Mouse (Mus musculus): ENCODE measurements at regions not wholly inside any gene's neighbourhood (a gene's known extent, or its start where the extent isn't known, plus 50 kb on each side); places are given as distances from the start of the nearest gene placed in this dataset.

DNA sequence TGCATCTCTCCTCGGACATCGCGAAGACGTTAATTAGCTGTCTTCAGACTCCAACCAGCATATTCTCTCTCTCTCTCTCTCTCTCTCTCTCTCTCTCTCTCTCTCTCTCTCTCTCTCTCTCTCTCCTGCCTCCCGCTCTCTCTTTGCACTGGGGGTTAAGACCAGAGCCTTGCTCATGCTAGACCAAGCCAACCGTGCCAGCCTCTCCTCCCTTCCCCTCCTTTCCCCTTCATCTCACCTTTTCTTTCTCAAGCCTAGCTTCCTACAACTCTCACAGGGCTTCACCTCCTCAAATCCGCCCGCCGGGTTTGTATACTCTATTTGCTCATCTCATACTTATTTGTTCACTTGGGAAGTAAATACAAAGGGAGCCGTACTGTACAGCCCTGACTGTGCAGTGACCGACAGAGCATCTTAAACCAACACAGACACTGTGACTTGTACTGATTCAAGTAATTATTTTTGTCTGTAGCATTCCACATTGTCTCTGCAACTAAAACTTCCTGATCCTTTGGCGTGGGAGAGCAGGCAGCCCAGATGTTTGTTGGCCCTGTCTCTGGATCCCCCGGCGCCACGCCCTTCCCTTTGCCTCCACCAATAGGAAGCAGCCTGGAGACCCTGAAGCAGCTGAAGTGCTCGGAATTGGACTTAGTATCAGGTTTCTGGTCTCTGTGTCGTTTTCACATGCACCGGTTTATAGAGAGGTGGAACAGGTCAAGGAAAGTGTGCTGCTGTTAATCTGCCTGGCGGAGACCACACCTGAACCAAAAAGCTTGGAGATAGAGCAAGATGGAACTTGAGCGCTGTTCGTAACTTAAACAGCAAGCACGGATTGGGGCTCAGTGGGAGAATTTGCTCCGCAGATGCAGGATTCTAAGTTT is 145.1 kb downstream of the Sox2 start:
- no peak for TF ChIP-seq CTCF (IDR thresholded peaks at IDR 0.05; ENCODE audit: low read depth)
- no peak for TF ChIP-seq EP300 (IDR thresholded peaks at IDR 0.05; ENCODE audit: low read depth)
- 28% methylated on average over 23 of the region's 23 CpGs for WGBS (ENCODE audit: insufficient replicate concordance)
- Histone ChIP-seq H3K36me3 (replicated peaks; ENCODE audit: control insufficient read depth, insufficient read depth, low read depth) (no peaks in the 10 kb centered on the region), H3K9me3 (ENCODE audit: control insufficient read depth, low read length) (no peaks in the 10 kb centered on the region), H3K27ac (no peak overlapping the region), H3K4me2 (ENCODE audit: low read depth) (no peak overlapping the region), H3K4me3 (ENCODE audit: insufficient read depth in 1 of 2, low read depth in 2 of 2, low read length in 2 of 2) (no peak overlapping the region), H3K4me1 (replicated peaks; ENCODE audit: control insufficient read depth in 2 of 2, insufficient read depth in 2 of 2, low read length in 1 of 2) (no peaks in the 10 kb centered on the region), H3K9ac (replicated peaks) (no peak overlapping the region), H3K27me3 (ENCODE audit: control insufficient read depth, insufficient read depth, low read length) (no peaks in the 10 kb centered on the region)
- DNase-seq (ENCODE audit: low read depth in 3 of 3, low spot score in 3 of 3) (no peak), ATAC-seq (ENCODE audit: insufficient read depth) (no peak)

DNA sequence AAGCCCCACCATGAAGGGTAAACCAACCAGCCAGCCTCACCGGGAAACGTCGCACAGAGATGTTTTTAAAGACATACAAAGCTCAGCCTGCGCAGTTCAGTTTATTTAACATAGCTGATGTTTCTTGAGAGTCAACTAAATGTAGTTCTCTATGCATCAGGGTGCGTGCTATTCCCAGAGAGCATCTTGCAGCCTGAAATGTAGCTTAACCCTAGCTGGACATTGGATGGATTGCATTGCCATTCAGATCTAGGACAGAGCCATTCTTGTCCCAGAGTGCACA is 145.7 kb downstream of the Sox2 start:
- H3K9me3 ChIP-seq (ENCODE audit: control insufficient read depth, low read length): no peaks in the 10 kb centered on the region
- H3K9ac ChIP-seq (replicated peaks): no peak overlapping the region
- H3K4me1 ChIP-seq (replicated peaks; ENCODE audit: control insufficient read depth in 2 of 2, insufficient read depth in 2 of 2, low read length in 1 of 2): no peaks in the 10 kb centered on the region
- no peak for TF ChIP-seq EP300 (IDR thresholded peaks at IDR 0.05; ENCODE audit: low read depth)
- no peak for TF ChIP-seq CTCF (IDR thresholded peaks at IDR 0.05; ENCODE audit: low read depth)
- ATAC-seq (ENCODE audit: insufficient read depth) (no peak), DNase-seq (ENCODE audit: low read depth in 3 of 3, low spot score in 3 of 3) (no peak)
- H3K27me3 ChIP-seq (ENCODE audit: control insufficient read depth, insufficient read depth, low read length): no peaks in the 10 kb centered on the region
- H3K4me3 ChIP-seq (ENCODE audit: insufficient read depth in 1 of 2, low read depth in 2 of 2, low read length in 2 of 2): no peak overlapping the region
- no peak overlapping the region for H3K27ac ChIP-seq
- WGBS (ENCODE audit: insufficient replicate concordance): 14% methylated on average over 5 of the region's 5 CpGs
- H3K4me2 ChIP-seq (ENCODE audit: low read depth): no peak overlapping the region
- H3K36me3 ChIP-seq (replicated peaks; ENCODE audit: control insufficient read depth, insufficient read depth, low read depth): no peaks in the 10 kb centered on the region

- DNase-seq (ENCODE audit: low read depth in 3 of 3, low spot score in 3 of 3) (no peak), ATAC-seq (ENCODE audit: insufficient read depth) (no peak)
- no peaks in the 10 kb centered on the region for H3K36me3 ChIP-seq (replicated peaks; ENCODE audit: control insufficient read depth, insufficient read depth, low read depth)
- H3K9me3 ChIP-seq (ENCODE audit: control insufficient read depth, low read length): no peaks in the 10 kb centered on the region
- no peaks in the 10 kb centered on the region for H3K27me3 ChIP-seq (ENCODE audit: control insufficient read depth, insufficient read depth, low read length)
- TF ChIP-seq EP300 (IDR thresholded peaks at IDR 0.05; ENCODE audit: low read depth): no peak
- no peak for TF ChIP-seq CTCF (IDR thresholded peaks at IDR 0.05; ENCODE audit: low read depth)
- no peaks in the 10 kb centered on the region for H3K4me1 ChIP-seq (replicated peaks; ENCODE audit: control insufficient read depth in 2 of 2, insufficient read depth in 2 of 2, low read length in 1 of 2)
- no peak overlapping the region for H3K4me3 ChIP-seq (ENCODE audit: insufficient read depth in 1 of 2, low read depth in 2 of 2, low read length in 2 of 2)
- WGBS (ENCODE audit: insufficient replicate concordance): 7% methylated on average over 6 of the region's 6 CpGs
- H3K4me2 ChIP-seq (ENCODE audit: low read depth): no peak overlapping the region
- H3K27ac ChIP-seq: no peak overlapping the region
- H3K9ac ChIP-seq (replicated peaks): no peak overlapping the region
Measured at GRCm38 (mm10) chr3:34808833-34809232, 158.6 kb downstream of the Sox2 start.

DNA sequence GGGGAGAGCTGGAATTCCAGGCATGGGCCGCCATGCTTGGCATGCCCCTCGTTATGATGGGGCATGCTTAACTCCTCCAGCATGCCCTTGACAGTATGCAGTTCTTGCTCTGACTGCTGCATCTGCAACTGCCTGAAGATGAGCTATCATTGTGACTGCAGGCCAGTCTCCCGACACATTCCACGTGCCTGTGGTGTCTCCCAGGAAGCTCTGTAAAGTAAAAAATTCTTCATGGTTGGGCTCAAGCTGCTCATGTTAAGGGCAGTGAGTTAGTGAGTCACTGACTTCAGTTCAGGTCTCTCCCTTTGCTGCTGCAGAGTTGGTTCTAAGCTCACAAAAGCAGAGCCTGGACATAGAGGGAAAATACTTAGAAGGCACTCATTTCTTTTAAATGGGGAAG is 161.5 kb downstream of the Sox2 start:
- no peak overlapping the region for H3K4me3 ChIP-seq (ENCODE audit: insufficient read depth in 1 of 2, low read depth in 2 of 2, low read length in 2 of 2)
- ATAC-seq (ENCODE audit: insufficient read depth) (no peak), DNase-seq (ENCODE audit: low read depth in 3 of 3, low spot score in 3 of 3) (no peak)
- H3K4me2 ChIP-seq (ENCODE audit: low read depth): no peak overlapping the region
- WGBS (ENCODE audit: insufficient replicate concordance): 44% methylated on average over 4 of the region's 4 CpGs
- H3K27ac ChIP-seq: no peak overlapping the region
- H3K9ac ChIP-seq (replicated peaks): no peak overlapping the region
- H3K9me3 ChIP-seq (ENCODE audit: control insufficient read depth, low read length): no peaks in the 10 kb centered on the region
- H3K27me3 ChIP-seq (ENCODE audit: control insufficient read depth, insufficient read depth, low read length): no peaks in the 10 kb centered on the region
- H3K4me1 ChIP-seq (replicated peaks; ENCODE audit: control insufficient read depth in 2 of 2, insufficient read depth in 2 of 2, low read length in 1 of 2): no peaks in the 10 kb centered on the region
- no peaks in the 10 kb centered on the region for H3K36me3 ChIP-seq (replicated peaks; ENCODE audit: control insufficient read depth, insufficient read depth, low read depth)
- TF ChIP-seq EP300 (IDR thresholded peaks at IDR 0.05; ENCODE audit: low read depth): no peak

- no peaks in the 10 kb centered on the region for H3K9me3 ChIP-seq (ENCODE audit: control insufficient read depth, low read length)
- H3K36me3 ChIP-seq (replicated peaks; ENCODE audit: control insufficient read depth, insufficient read depth, low read depth): no peaks in the 10 kb centered on the region
- H3K4me3 ChIP-seq (ENCODE audit: insufficient read depth in 1 of 2, low read depth in 2 of 2, low read length in 2 of 2): no peak overlapping the region
- H3K4me1 ChIP-seq (replicated peaks; ENCODE audit: control insufficient read depth in 2 of 2, insufficient read depth in 2 of 2, low read length in 1 of 2): no peaks in the 10 kb centered on the region
- H3K9ac ChIP-seq (replicated peaks): no peak overlapping the region
- H3K27ac ChIP-seq: no peak overlapping the region
- TF ChIP-seq CTCF (IDR thresholded peaks at IDR 0.05; ENCODE audit: low read depth): no peak
- TF ChIP-seq EP300 (IDR thresholded peaks at IDR 0.05; ENCODE audit: low read depth): no peak
- H3K27me3 ChIP-seq (ENCODE audit: control insufficient read depth, insufficient read depth, low read length): no peaks in the 10 kb centered on the region
- DNase-seq (ENCODE audit: low read depth in 3 of 3, low spot score in 3 of 3): no peak
- ATAC-seq (ENCODE audit: insufficient read depth): no peak
- H3K4me2 ChIP-seq (ENCODE audit: low read depth): no peak overlapping the region
- WGBS (ENCODE audit: insufficient replicate concordance): 52% methylated on average over 9 of the region's 9 CpGs
Measured at GRCm38 (mm10) chr3:34813046-34813625, 162.9 kb downstream of the Sox2 start.

Data from liver, embryonic 14.5 days (tissue).